Mouse (Mus musculus) kidney, embryonic 15.5 days (tissue): Measurements from ENCODE around the gene Cpped1. TPM values are rescaled to one million over a fixed set of nuclear protein-coding genes. Genes with fewer than 3 reads are reported as not detected.

Source experiments
- ATAC-seq: fragments of 200-750 bp; cut with Nextera tagmentation; replicated peaks from 2 replicates; pipeline ENCODE4 v1.8.0; 2017; ENCODE audit warnings: moderate TSS enrichment; ENCODE audit not compliant: low FRiP score
- H3K27ac ChIP-seq: fragments of 300-500 bp; sonication (generic); 2 replicates; pipeline ENCODE4 v1.5.1; 2015; ENCODE audit warnings: mild to moderate bottlenecking, inconsistent platforms
- H3K27me3 ChIP-seq: fragments of 300-500 bp; sonication (generic); 2 replicates; pipeline ENCODE4 v1.6.1; 2015; ENCODE audit warnings: inconsistent platforms
- H3K36me3 ChIP-seq: fragments of 300-500 bp; sonication (generic); 2 replicates; pipeline ENCODE4 v1.6.1; 2015; ENCODE audit warnings: inconsistent platforms
- H3K4me1 ChIP-seq: fragments of 300-500 bp; sonication (generic); 2 replicates; pipeline ENCODE4 v1.6.1; 2015; ENCODE audit warnings: inconsistent platforms
- H3K4me2 ChIP-seq: fragments of 300-500 bp; sonication (generic); 2 replicates; pipeline ENCODE4 v1.6.1; 2015; ENCODE audit warnings: moderate library complexity, mild to moderate bottlenecking, inconsistent platforms
- H3K4me3 ChIP-seq: fragments of 300-500 bp; sonication (generic); replicated peaks from 2 replicates; pipeline ENCODE4 v1.5.1; 2015; ENCODE audit warnings: mild to moderate bottlenecking, inconsistent platforms
- H3K9ac ChIP-seq: fragments of 300-500 bp; sonication (generic); 2 replicates; pipeline ENCODE4 v1.6.1; 2015; ENCODE audit warnings: mild to moderate bottlenecking, inconsistent platforms
- H3K9me3 ChIP-seq: fragments of 300-500 bp; sonication (generic); replicated peaks from 2 replicates; pipeline ENCODE4 v1.6.1; 2016; ENCODE audit warnings: inconsistent platforms
- WGBS: fragments of 180-500 bp; shearing (Covaris S2); methylation state at CpG from one replicate; pipeline ENCODE4 v1.1.7; 2015; ENCODE audit warnings: mixed read lengths; 5-methylcytosine and 5-hydroxymethylcytosine counted together
- polyA plus RNA-seq: library from polyadenylated mRNA; unstranded; fragments of >200 nt; fragmentation: Nextera tagmentation; extraction: Ambion mirVana; gene quantifications from 2 replicates; pipeline ENCODE4 v1.2.1, GENCODE M21; 2015

Gene Cpped1
- polyA plus RNA-seq, 1 experiment from 2014 or later, result 30.5 TPM

- no peaks in the 10 kb centered on the region for H3K36me3 ChIP-seq
- no peak overlapping the region for H3K9ac ChIP-seq
- peak; percentile 67; the same call in 1 of the 2 replicates for ATAC-seq
- no peak overlapping the region for H3K27ac ChIP-seq
- H3K4me1 ChIP-seq, result peaks cover 4% of the 10 kb centered on the region; the same call in 1 of the 2 replicates
- WGBS, result 7% methylated on average over 1 of the region's 1 CpGs
- H3K4me2 ChIP-seq, result no peak overlapping the region
- no peaks in the 10 kb centered on the region for H3K9me3 ChIP-seq
- H3K4me3 ChIP-seq, result no peak overlapping the region
- H3K27me3 ChIP-seq, result no peaks in the 10 kb centered on the region
Observed at GRCm38 (mm10) chr16:11833474-11833873, 75.8 kb downstream of the Cpped1 start.

- Histone ChIP-seq H3K27ac (no peak overlapping the region), H3K9ac (no peak overlapping the region), H3K36me3 (0 out of 2 replicates have a peak, but pooled peaks cover 10% of the 10 kb centered on the region), H3K9me3 (no peaks in the 10 kb centered on the region), H3K27me3 (no peaks in the 10 kb centered on the region), H3K4me3 (no peak overlapping the region), H3K4me1 (peaks cover 15% of the 10 kb centered on the region), H3K4me2 (no peak overlapping the region)
- WGBS, result 81% methylated on average over 1 of the region's 1 CpGs
- ATAC-seq, result no peak
Observed at GRCm38 (mm10) chr16:11828816-11829215, 80.4 kb downstream of the Cpped1 start.

- no peak overlapping the region for H3K4me3 ChIP-seq
- no peak overlapping the region for H3K9ac ChIP-seq
- no peaks in the 10 kb centered on the region for H3K9me3 ChIP-seq
- H3K27ac ChIP-seq, result no peak overlapping the region
- no peaks in the 10 kb centered on the region for H3K27me3 ChIP-seq
- 0 out of 2 replicates have a peak, but pooled peaks cover 10% of the 10 kb centered on the region for H3K36me3 ChIP-seq
- ATAC-seq, result no peak
- no peak overlapping the region for H3K4me2 ChIP-seq
- H3K4me1 ChIP-seq, result peaks cover 11% of the 10 kb centered on the region
- 69% methylated on average over 7 of the region's 7 CpGs for WGBS
Observed at GRCm38 (mm10) chr16:11824833-11825232, 84.4 kb downstream of the Cpped1 start.

GRCm38 (mm10) chr16:11824385-11824784, 84.9 kb downstream of the Cpped1 start:
- ATAC-seq, result no peak
- Histone ChIP-seq H3K27ac (no peak overlapping the region), H3K4me2 (no peak overlapping the region), H3K27me3 (no peaks in the 10 kb centered on the region), H3K36me3 (0 out of 2 replicates have a peak, but pooled peaks cover 10% of the 10 kb centered on the region), H3K4me3 (no peak overlapping the region), H3K9ac (no peak overlapping the region), H3K4me1 (peaks cover 11% of the 10 kb centered on the region), H3K9me3 (no peaks in the 10 kb centered on the region)
- 71% methylated on average over 8 of the region's 8 CpGs for WGBS

- WGBS, result 74% methylated on average over 7 of the region's 7 CpGs
- H3K9me3 ChIP-seq, result no peaks in the 10 kb centered on the region
- H3K4me2 ChIP-seq, result no peak overlapping the region
- H3K9ac ChIP-seq, result no peak overlapping the region
- H3K4me3 ChIP-seq, result no peak overlapping the region
- H3K4me1 ChIP-seq, result peaks cover 11% of the 10 kb centered on the region
- no peak for ATAC-seq
- H3K27me3 ChIP-seq, result no peaks in the 10 kb centered on the region
- H3K36me3 ChIP-seq, result no peaks in the 10 kb centered on the region
- H3K27ac ChIP-seq, result no peak overlapping the region
Observed at GRCm38 (mm10) chr16:11820791-11821190, 88.5 kb downstream of the Cpped1 start.

- Histone ChIP-seq H3K27me3 (no peaks in the 10 kb centered on the region), H3K36me3 (no peaks in the 10 kb centered on the region), H3K4me3 (no peak overlapping the region), H3K27ac (no peak overlapping the region), H3K4me1 (no peaks in the 10 kb centered on the region), H3K9me3 (no peaks in the 10 kb centered on the region), H3K4me2 (no peak overlapping the region), H3K9ac (no peak overlapping the region)
- ATAC-seq, result no peak
- WGBS, result 77% methylated on average over 10 of the region's 10 CpGs
Observed at GRCm38 (mm10) chr16:11814935-11815650, 94.2 kb downstream of the Cpped1 start.

GRCm38 (mm10) chr16:11812119-11812518, 97.1 kb downstream of the Cpped1 start:
- no peaks in the 10 kb centered on the region for H3K36me3 ChIP-seq
- ATAC-seq, result peak; percentile 66; the same call in 1 of the 2 replicates
- no peaks in the 10 kb centered on the region for H3K4me1 ChIP-seq
- H3K9ac ChIP-seq, result no peak overlapping the region
- no peaks in the 10 kb centered on the region for H3K27me3 ChIP-seq
- no peak overlapping the region for H3K4me2 ChIP-seq
- no peak overlapping the region for H3K27ac ChIP-seq
- H3K4me3 ChIP-seq, result no peak overlapping the region
- 58% methylated on average over 8 of the region's 8 CpGs for WGBS
- H3K9me3 ChIP-seq, result no peaks in the 10 kb centered on the region

GRCm38 (mm10) chr16:11809615-11810014, 99.6 kb downstream of the Cpped1 start:
- Histone ChIP-seq H3K27ac (no peak overlapping the region), H3K4me3 (no peak overlapping the region), H3K4me1 (no peaks in the 10 kb centered on the region), H3K9me3 (no peaks in the 10 kb centered on the region), H3K36me3 (no peaks in the 10 kb centered on the region), H3K27me3 (no peaks in the 10 kb centered on the region), H3K4me2 (no peak overlapping the region), H3K9ac (no peak overlapping the region)
- WGBS, result 62% methylated on average over 8 of the region's 8 CpGs
- no peak for ATAC-seq

GRCm38 (mm10) chr16:11801960-11802539, 107.2 kb downstream of the Cpped1 start:
- 90% methylated on average over 7 of the region's 7 CpGs for WGBS
- no peaks in the 10 kb centered on the region for H3K4me1 ChIP-seq
- ATAC-seq, result no peak
- peaks cover 11% of the 10 kb centered on the region for H3K36me3 ChIP-seq
- H3K4me2 ChIP-seq, result no peak overlapping the region
- no peak overlapping the region for H3K4me3 ChIP-seq
- H3K9ac ChIP-seq, result no peak overlapping the region
- H3K9me3 ChIP-seq, result no peaks in the 10 kb centered on the region
- no peaks in the 10 kb centered on the region for H3K27me3 ChIP-seq
- H3K27ac ChIP-seq, result no peak overlapping the region

GRCm38 (mm10) chr16:11795758-11796460, 113.3 kb downstream of the Cpped1 start:
- no peak for ATAC-seq
- H3K27me3 ChIP-seq, result no peaks in the 10 kb centered on the region
- no peaks in the 10 kb centered on the region for H3K36me3 ChIP-seq
- H3K4me1 ChIP-seq, result no peaks in the 10 kb centered on the region
- no peaks in the 10 kb centered on the region for H3K9me3 ChIP-seq
- no peak overlapping the region for H3K4me2 ChIP-seq
- WGBS, result 79% methylated on average over 7 of the region's 7 CpGs
- no peak overlapping the region for H3K9ac ChIP-seq
- H3K4me3 ChIP-seq, result no peak overlapping the region
- no peak overlapping the region for H3K27ac ChIP-seq

- 74% methylated on average over 4 of the region's 4 CpGs for WGBS
- H3K27ac ChIP-seq, result no peak overlapping the region
- no peak overlapping the region for H3K9ac ChIP-seq
- H3K9me3 ChIP-seq, result no peaks in the 10 kb centered on the region
- H3K4me3 ChIP-seq, result no peak overlapping the region
- H3K36me3 ChIP-seq, result no peaks in the 10 kb centered on the region
- no peaks in the 10 kb centered on the region for H3K4me1 ChIP-seq
- ATAC-seq, result no peak
- H3K27me3 ChIP-seq, result no peaks in the 10 kb centered on the region
- no peak overlapping the region for H3K4me2 ChIP-seq
Observed at GRCm38 (mm10) chr16:11794628-11795027, 114.6 kb downstream of the Cpped1 start.

- Histone ChIP-seq H3K27me3 (no peaks in the 10 kb centered on the region), H3K9ac (no peak overlapping the region), H3K9me3 (no peaks in the 10 kb centered on the region), H3K4me2 (no peak overlapping the region), H3K4me3 (no peak overlapping the region), H3K4me1 (no peaks in the 10 kb centered on the region), H3K27ac (no peak overlapping the region), H3K36me3 (no peaks in the 10 kb centered on the region)
- WGBS, result 37% methylated on average over 2 of the region's 2 CpGs
- ATAC-seq, result no peak
Observed at GRCm38 (mm10) chr16:11793391-11793790, 115.9 kb downstream of the Cpped1 start.
